Comparison of ENCODE assay signal across 9 mouse cellular contexts in the genomic region with DNA sequence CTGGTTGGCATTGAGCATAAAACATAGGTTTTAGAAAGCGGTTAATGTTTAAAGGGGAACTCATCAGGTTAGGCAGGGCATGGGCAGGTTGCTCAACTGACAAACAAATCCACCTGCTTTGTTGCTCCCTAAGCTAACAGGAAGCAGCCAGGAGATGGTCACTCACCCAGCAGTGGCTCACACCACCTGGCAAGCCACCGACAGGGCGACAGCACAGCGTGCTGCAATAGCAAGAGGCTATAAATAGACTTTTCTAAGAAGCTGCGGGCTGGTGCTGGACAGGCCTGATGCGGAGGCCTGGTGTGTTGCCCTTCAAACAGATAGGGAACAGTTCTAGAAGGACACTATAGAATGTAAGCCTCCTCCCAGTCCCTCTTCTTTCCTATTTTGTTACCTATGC.
DNase-seq lines count a peak whose midpoint lies in the region; ATAC-seq lines count a peak whose summit lies in the region.
"Had no signal": no experiment of that assay in that cellular context is flagged by ENCODE, and none has a peak within 500 bp of the region (broad histone marks: within the 10 kb centered on the region; RNA-seq: fewer than 3 reads in every experiment).

No protein-coding gene starts in this region.

- no peak overlapping the region for H3K9ac ChIP-seq in kidney, embryonic 14.5 days (ENCODE audit: low read depth, low read length)
- H3K9ac ChIP-seq in heart, embryonic 14.5 days (ENCODE audit: low read length) = peak overlapping the region; percentile 56; the same call in 1 of the 2 replicates
- H3K9ac ChIP-seq in liver, embryonic 12.5 days = no peak overlapping the region
- H3K9ac ChIP-seq: limb, embryonic 15.5 days had no signal

- 40% methylated on average over 6 of the region's 6 CpGs for WGBS in kidney, embryonic 14.5 days
- WGBS in heart, embryonic 14.5 days = 21% methylated on average over 6 of the region's 6 CpGs
- 17% methylated on average over 6 of the region's 6 CpGs for WGBS in liver, embryonic 12.5 days (ENCODE audit: insufficient replicate concordance)

- H3K4me2 ChIP-seq in kidney, embryonic 14.5 days (replicated peaks; ENCODE audit: low read depth, low read length) = peak overlapping the region; percentile 28
- peak overlapping the region; percentile 55 for H3K4me2 ChIP-seq in heart, embryonic 14.5 days (ENCODE audit: low read length)
- H3K4me2 ChIP-seq in liver, embryonic 12.5 days = peak overlapping the region; percentile 46

- H3K4me3 ChIP-seq in kidney, embryonic 14.5 days (ENCODE audit: low read length) = no peak overlapping the region
- no peak overlapping the region for H3K4me3 ChIP-seq in heart, embryonic 14.5 days (ENCODE audit: control insufficient read depth in 1 of 2, insufficient read depth in 1 of 2, low read depth in 1 of 2, low read length in 2 of 2)
- H3K4me3 ChIP-seq in liver, embryonic 12.5 days = no peak overlapping the region
- H3K4me3 ChIP-seq: limb, embryonic 15.5 days had no signal

- no peak overlapping the region for H3K27ac ChIP-seq in kidney, embryonic 14.5 days (ENCODE audit: low read depth, low read length)
- peak overlapping the region; percentile 81 to 82 for H3K27ac ChIP-seq in heart, embryonic 14.5 days (replicated peaks in 1 of 2; ENCODE audit: control insufficient read depth in 1 of 2, insufficient read depth in 1 of 2, low read depth in 2 of 2, low read length in 2 of 2)
- 0 out of 2 replicates have a peak overlapping the region, but pooled peaks have one; percentile 29 for H3K27ac ChIP-seq in liver, embryonic 12.5 days
- H3K27ac ChIP-seq: limb, embryonic 15.5 days had no signal

- DNase-seq in kidney, adult 9 months = no peak
- DNase-seq in thymus, postnatal 0 days (ENCODE audit: low spot score) = peak; percentile 47
- no peak for DNase-seq in left cerebral cortex, adult 9 months (ENCODE audit: low spot score in 2 of 2)
- DNase-seq in right cerebral cortex, postnatal 36 days (ENCODE audit: low spot score in 2 of 2) = no peak
- no peak for DNase-seq in retina, embryonic 14.5 days (ENCODE audit: low spot score)

- H3K9me3 ChIP-seq in kidney, embryonic 14.5 days (ENCODE audit: control insufficient read depth, low read length) = no peaks in the 10 kb centered on the region
- no peaks in the 10 kb centered on the region for H3K9me3 ChIP-seq in heart, embryonic 14.5 days (ENCODE audit: control insufficient read depth, low read length)
- no peaks in the 10 kb centered on the region for H3K9me3 ChIP-seq in liver, embryonic 12.5 days (replicated peaks)
- H3K9me3 ChIP-seq: limb, embryonic 15.5 days had no signal

- H3K36me3 ChIP-seq in kidney, embryonic 14.5 days (ENCODE audit: control insufficient read depth, insufficient read depth, low read length) = no peaks in the 10 kb centered on the region
- H3K36me3 ChIP-seq in heart, embryonic 14.5 days (ENCODE audit: control insufficient read depth, insufficient read depth, low read length) = no peaks in the 10 kb centered on the region
- no peaks in the 10 kb centered on the region for H3K36me3 ChIP-seq in liver, embryonic 12.5 days
- H3K36me3 ChIP-seq: limb, embryonic 15.5 days had no signal

- H3K4me1 ChIP-seq in kidney, embryonic 14.5 days (ENCODE audit: control insufficient read depth, insufficient read depth, low read length) = peaks cover 12% of the 10 kb centered on the region
- peaks cover 25 to 28% of the 10 kb centered on the region in 2 experiments for H3K4me1 ChIP-seq in heart, embryonic 14.5 days (ENCODE audit: control insufficient read depth in 2 of 2, insufficient read depth in 2 of 2, low read length in 2 of 2)
- peaks cover 19% of the 10 kb centered on the region; the same call in 1 of the 2 replicates for H3K4me1 ChIP-seq in liver, embryonic 12.5 days

- no peaks in the 10 kb centered on the region for H3K27me3 ChIP-seq in kidney, embryonic 14.5 days (ENCODE audit: control insufficient read depth, insufficient read depth, low read length)
- H3K27me3 ChIP-seq in heart, embryonic 14.5 days (ENCODE audit: control insufficient read depth, insufficient read depth, low read length) = no peaks in the 10 kb centered on the region
- H3K27me3 ChIP-seq in liver, embryonic 12.5 days (replicated peaks) = no peaks in the 10 kb centered on the region
- H3K27me3 ChIP-seq: limb, embryonic 15.5 days had no signal

- ATAC-seq in kidney, embryonic 14.5 days (ENCODE audit: low FRiP score, low TSS enrichment) = peak; percentile 38; the same call in 1 of the 2 replicates
- ATAC-seq in heart, embryonic 14.5 days (ENCODE audit: insufficient number of reproducible peaks, insufficient read depth, low FRiP score, low read depth) = peak; percentile 65; the same call in 1 of the 2 replicates
- ATAC-seq in liver, embryonic 12.5 days = peak; percentile 71
